Mouse (Mus musculus) myocyte (in vitro differentiated cells): ENCODE data around the gene Rere.
"Not testable (repeated sequence)": the region's sequence is repeated elsewhere in the genome, so short reads cannot be mapped to it uniquely, and the experiment has no call there.

Experiments used
- POLR2A ChIP-seq: IDR thresholded peaks from one replicate; pipeline ENCODE4 v1.6.1; 2011; ENCODE audit warnings: low read depth, mild to moderate bottlenecking, control low read depth, moderate library complexity; ENCODE audit not compliant: insufficient read length
- TCF12 ChIP-seq: IDR thresholded peaks from one replicate; pipeline ENCODE4 v1.6.1; 2011; ENCODE audit warnings: mild to moderate bottlenecking, control low read depth; ENCODE audit not compliant: poor library complexity, insufficient read depth, severe bottlenecking
- USF1 ChIP-seq: IDR thresholded peaks from one replicate; pipeline ENCODE4 v1.6.1; 2011; ENCODE audit warnings: low read depth, mild to moderate bottlenecking, control low read depth, moderate library complexity

GRCm38 (mm10) chr4:150279336-150279735 is 2.1 kb upstream of the Rere start:
- TF ChIP-seq POLR2A, USF1, TCF12: not testable (repeated sequence)
